Mouse (Mus musculus): ENCODE data around the gene Pgap2.
"Not testable (repeated sequence)": the region's sequence is repeated elsewhere in the genome, so short reads cannot be mapped to it uniquely, and the experiment has no call there.

The Pgap2 gene

DNA sequence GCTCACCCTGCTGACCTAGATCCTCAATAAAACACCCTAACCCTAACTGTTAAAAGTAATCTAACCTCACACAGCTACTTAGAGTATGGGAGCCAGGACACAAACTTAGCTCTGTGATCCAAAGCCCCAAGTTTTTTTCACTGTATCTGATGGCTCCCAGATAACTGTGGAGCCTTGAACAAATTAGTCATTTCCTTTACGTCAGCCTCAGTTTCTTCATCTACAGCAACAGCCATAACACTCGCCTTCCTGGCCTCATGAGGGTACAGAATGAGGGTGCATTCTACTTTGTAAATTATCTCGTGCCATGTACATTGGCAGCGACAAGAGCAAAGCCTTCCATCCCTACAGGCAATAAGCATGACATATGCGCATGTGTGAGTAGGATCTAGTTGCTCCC lies 32.4 kb downstream of the Pgap2 start:
- DNase-seq (ENCODE audit: low spot score in 2 of 2), result no peak

DNA sequence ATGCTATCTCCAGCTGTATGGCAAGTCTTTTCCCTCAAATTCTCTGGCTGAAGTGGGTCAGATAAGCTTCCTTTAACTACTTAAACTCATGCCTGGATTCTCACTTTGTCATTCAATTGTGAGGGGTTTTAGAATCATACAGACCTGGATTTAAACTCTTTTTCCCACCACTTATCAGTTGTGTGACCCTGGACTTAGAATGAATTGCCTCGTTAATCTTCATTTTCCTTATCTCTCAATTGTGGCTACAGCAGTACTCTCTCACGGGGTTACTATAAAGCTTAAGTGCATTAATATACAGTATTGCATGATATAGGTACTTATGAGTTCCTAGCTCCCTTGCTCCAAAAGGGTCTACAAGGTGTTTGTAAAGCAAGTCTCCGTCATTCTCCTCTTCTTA lies 32.9 kb downstream of the Pgap2 start:
- no peak for DNase-seq (ENCODE audit: low spot score in 2 of 2)

DNA sequence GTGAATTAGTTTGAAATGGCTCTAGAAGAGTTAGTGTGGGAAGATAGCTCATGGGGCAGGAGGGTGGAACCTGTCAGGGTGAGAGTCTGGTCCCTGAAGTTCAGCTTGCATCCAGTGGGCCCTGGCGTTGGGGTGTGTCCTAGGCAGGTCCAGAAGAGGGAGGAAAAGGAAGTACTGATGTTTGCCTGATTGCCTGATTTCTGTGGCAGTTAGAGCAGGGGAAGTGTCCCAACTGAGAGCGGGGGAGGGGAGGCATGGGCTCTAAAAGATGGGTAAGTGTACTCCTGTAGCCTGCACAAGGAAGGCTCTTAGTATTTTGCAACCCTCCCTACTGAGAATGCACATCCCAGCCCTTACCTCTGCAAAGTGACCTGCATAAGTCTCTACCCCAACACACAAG lies 33.9 kb downstream of the Pgap2 start:
- DNase-seq (ENCODE audit: low spot score in 2 of 2), result peak in 1 of 2 experiments; percentile 36

DNA sequence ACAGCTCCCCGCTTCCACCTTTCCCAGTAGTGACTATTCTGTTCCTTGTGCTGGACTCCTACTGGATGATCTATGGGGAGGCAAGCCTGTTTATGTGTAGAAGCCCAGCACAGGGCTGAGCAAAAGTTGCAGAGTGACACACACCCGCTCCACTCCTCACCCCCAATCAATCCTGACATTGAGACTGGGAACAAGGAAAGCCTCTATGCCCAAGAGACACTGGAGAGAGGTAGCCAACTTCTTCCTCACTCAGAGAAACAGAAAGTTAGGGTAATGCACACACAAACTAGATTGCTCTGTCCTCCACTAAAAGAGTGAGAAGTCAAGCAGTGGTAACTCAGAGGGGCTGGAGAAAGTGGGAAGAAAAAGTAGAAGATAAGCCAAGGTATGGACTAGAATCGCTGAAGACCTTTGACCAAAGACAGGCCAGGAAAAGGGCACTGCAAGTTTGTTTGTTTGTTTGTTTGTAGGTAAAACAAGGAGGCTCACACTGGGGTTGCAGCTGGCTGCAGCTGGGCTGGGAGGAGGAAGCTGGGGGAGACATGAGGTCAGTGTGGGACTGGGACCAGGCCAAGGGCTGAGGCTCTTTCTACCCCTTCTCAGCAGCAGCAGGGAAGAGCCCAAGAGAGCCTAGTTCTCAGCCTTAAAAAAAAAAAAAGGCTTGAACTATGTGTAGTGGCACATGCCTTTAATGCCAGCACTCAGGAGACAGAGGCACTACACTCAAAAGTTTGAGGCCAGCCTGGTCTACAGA lies 35.0 kb downstream of the Pgap2 start:
- DNase-seq (ENCODE audit: low spot score in 2 of 2), result no peak

DNA sequence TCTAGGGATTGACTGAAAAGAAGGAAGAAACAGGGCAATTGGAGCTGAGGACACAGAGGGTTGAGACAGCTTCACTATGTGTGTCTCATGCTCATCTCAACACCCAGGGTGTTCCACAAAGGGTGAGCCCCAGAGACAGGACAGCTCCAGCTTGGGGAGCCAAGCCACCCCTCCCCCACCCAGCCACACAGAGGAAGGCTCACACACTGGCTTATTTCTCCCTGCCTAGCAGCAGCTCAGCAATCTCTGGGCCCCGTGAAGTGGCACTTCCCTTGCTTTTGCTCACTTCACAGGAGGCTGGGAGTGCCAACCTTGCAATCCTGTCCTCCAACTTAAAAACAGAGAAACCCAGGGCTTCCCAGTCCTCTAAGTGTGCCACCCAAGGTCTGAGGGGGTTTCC lies 35.8 kb downstream of the Pgap2 start:
- DNase-seq (ENCODE audit: low spot score in 2 of 2), result no peak

DNA sequence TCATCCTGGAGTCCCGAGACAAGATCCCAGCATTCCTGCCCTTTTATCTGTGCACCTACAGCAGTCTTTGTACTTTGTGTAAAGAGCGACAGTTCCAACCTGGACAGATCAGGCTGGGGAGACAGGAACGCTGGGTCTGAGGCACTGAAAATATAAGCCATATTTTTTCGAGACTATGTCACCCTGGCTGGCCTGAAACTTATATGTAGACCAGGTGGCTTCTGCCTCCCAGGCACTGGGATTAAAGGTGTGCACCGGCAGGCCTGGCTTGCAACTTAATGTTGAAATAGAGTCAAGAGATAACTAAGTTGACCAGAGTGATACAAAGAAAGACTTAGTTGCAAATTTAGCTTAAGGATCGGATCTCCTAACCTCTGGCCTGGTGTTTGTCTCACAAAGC lies 36.3 kb downstream of the Pgap2 start:
- no peak for DNase-seq (ENCODE audit: low spot score in 2 of 2)

DNA sequence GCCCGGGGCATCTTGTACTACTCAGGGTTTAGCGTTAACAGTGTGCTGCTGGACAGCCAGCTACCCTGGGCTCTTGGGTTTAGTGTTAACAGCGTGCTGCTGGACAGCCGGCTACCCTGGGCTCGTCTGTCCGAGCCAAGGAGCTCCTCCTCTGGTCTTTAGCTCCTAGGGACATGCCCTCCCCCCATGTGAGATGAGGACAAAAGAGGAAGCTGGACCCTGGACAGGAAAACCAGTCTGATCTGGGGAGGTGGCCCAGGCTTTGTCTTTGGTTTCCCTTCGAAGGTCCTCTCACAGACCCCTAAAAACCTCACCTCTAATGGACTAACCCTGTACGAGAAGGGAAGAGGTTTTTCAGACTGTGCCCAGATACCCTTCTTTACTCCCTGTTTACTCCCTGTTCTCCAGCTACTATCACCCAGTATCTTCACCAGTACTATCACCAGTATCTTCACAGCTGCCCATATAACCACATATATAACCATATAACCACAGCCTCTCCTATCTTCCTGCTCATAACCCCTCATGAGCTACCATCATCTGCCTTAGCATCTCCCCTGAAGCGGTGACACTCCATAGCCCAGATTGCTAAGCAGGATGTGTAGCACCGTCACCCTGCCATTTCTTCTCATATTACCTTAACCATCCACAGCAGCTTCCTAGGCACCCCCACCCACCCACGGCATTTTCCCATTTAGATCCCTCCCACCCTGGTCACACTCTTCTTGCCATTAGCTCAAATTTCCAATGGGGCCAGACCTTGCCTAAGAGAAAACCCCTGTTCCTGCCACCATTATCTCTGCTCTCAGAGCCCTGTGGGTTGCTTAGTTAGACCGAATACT lies 37.2 kb downstream of the Pgap2 start:
- DNase-seq (ENCODE audit: low spot score in 2 of 2), result no peak

DNA sequence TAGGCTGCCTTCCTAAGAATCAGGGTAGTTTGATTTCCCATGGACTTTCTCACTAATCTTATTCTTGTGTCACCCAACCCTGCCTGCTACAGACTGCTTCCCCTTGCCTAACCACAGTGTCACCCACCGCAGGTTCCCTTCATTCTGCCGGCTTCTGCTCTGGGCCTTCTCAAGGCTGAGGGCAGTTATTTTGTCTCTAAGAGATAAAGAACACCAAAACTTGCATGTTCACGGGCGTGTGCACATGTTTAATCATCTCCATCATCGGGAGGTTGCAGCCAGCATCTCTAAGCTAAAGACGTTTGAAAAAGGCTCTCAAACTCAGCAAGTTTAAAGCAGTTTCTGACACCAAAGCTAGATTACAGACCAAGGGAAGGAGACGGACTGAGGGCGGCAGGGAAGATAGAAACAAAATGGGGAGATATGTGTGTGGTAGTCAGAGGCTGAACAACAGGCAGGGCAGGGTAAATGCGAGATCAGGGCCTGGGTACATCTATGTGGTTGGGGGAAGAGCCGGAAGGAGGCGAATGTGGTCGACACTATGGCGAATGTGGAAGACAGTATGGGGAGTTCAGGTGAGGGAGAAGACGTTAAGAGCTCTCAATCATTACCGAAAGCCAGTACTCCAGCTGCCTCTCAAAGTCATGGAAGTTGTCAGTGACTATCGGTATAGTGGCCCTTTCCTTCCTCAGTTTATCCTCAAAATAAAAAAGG lies 38.8 kb downstream of the Pgap2 start:
- no peak for DNase-seq (ENCODE audit: low spot score in 2 of 2)

DNA sequence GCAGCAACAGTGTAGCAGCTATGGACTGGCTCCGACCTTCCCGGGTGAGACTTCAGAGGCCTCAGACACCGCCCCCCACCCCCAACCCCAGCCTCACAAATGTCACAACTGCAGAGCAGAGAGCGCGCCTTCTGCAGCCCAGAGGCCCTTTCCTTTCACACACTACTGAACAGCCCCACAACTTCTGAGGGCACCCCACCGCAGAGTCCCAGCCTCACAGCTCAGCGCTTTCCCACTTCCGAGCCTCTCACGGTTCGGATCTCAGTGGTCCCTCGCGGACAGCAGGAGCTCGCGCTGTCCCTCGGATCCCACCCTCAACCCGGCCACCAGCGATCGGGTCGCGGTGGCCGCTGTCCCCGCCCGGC lies 39.5 kb downstream of the Pgap2 start:
- no peak for DNase-seq (ENCODE audit: low spot score in 2 of 2)

DNA sequence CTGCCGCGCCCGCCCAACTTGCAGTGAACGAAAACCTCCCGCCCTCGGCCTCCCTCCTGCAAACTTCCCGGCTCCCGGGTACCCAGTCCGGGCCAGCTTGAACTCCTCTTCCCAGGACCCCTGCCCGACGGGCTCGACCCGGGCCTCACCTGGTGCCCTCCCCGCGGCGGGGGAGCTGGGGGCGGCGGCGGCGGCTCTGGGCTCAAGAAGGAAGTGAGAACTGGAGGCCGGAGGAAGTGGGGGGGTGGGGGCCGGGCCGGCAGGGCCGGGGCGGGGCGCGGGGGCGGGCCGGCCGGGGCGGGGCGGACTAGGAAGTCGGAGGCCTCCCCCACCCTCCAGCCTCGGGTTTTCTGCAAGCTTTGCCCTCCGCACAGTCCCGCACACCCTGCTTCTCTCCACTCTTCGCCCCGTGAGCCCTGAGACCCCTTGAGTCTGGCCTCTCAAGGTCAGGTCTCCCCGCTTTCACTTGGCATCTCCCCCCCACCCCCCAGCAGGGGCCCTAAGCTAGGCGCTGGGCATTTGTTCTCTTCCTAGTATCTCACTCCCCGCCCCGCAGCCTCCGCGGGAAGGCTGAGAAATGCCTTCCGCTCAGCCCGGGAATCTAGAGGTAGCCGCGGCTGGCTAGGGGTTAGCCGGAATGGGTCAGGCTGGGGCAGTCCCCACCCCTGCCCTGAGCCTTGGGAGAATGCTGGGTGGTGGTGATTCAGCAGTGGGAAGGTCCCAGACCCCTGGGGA lies 40.1 kb downstream of the Pgap2 start:
- DNase-seq (ENCODE audit: low spot score in 2 of 2), result peak; percentile 70 to 89

DNA sequence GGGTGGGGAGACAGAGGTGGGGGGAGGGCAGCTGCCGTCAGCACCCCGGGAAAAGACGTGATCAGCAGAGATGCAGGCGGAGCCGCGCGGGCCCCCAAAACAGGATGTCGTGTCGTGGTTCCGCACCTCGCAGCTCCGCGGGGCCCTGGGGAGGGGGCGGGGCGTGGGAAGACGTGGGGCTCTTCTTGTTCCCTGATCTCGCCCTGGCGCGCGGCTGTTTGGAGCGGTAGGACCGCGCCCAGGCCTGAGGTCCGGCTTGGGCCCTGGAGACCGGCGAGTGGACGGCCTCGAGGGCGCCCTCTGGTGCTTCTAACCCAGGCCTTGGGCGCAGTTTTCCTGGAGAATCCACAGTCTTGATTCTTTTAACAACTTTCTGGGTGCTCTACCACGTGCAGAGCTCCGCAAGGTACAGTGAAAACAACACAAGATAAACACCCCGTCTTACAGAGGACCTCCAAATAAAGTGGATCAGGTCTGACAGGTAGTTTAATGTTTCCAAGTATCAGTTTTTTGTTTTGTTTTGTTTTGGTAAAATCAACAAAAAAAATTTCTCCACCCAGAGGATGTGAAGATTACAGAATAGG lies 40.7 kb downstream of the Pgap2 start:
- peak in 1 of 2 experiments; percentile 92 for DNase-seq (ENCODE audit: low spot score in 2 of 2)

DNA sequence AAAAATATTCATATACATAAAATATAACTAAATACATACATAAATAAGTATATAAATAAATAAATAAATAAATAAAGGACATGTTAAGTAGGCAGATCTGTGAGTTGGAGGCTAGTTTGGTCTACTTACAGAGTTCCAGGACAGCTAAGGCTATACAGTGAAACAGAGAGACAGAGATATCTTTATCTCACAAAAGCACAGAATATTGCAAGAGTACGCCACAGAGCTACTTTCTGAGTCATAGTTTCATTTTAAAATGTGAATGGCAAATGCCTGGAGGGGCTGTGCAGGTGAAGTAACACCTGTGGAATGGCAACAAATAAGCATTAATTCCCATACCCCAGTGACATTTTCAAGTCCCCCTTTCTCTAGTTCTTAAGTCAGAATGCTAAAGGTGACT lies 43.6 kb downstream of the Pgap2 start:
- no peak for DNase-seq (ENCODE audit: low spot score in 2 of 2)

DNA sequence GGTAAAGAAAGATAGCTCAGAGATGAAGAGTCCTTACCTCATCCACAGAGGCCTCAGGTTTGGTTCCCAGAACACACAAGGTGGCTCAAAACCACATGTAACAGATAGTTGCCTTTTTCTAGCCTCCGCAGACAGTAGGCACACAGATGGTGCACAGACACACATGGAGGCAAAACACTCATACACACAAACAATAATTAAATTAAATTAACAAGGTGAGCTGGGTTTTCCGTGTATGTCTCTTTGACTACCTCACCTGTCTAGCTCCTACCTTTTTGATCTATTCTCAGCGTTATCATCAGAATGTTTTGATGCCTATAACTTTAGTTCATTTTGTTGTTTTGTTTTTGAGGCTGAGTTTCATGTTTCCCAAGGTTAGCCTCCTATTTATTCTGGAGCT lies 45.9 kb downstream of the Pgap2 start, which contains the start of gene Rhog:
Gene Rhog, minus strand, starts transcription at position 101 of the 400 bp plus-strand sequence.
- DNase-seq (ENCODE audit: low spot score in 2 of 2), result no peak

DNA sequence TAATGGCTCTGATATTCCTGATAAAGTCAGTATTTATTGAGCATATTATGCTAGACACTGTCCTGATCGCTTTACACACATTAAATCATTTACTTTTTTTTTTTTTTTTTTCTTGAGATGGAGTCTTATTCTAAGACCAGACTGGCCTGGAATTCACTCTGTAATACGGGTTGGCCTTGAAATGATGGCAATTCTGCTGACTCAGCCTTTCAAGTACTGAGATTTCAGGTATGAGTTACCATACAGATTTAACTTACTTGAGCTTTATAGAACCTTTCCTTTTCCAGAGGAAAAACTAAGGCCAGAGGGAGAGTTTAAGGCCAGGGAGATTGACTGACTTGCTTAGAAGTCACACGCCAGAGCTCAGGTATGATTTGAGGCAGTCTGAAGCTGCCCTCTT lies 46.6 kb downstream of the Pgap2 start:
- no peak for DNase-seq (ENCODE audit: low spot score in 2 of 2)

DNA sequence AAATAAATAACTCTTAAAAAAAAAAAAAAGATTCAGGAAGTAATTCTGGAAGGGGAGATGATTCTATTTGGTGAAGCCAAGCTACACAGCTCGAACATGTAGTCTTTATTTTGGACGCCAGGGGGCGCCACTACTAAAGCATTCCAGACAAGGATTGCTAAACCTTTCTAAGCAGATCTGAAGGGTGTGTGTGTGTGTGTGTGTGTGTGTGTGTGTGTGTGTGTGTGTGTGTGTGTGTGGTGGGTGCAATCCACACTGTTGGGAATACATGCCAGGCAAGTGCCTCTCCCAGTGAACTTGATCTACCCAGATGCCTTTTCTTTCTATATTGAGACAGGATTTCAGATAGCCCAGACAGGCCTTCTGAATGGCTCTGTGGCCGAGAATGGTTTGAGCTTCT lies 48.2 kb downstream of the Pgap2 start:
- peak; percentile 78 to 82 for DNase-seq (ENCODE audit: low spot score in 2 of 2)

DNA sequence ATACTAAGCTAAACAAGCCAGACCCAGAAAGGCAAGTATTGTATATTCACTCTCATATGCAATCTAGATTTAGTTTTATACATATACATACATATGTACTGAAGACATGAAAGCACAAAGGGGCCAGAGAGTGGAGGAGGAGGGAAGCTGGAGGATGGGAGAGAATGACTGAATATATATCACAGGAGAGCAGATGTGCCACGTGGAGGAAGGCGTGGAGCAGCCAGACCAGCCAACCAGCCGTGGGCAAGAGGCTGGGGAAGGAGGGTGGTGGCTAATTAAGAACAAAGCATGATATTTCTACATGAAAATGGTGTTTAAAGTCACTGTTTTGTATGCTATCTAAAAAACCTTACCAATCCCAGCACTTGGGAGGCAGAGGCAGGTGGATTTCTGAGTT lies 48.7 kb downstream of the Pgap2 start:
- no peak for DNase-seq (ENCODE audit: low spot score in 2 of 2)

DNA sequence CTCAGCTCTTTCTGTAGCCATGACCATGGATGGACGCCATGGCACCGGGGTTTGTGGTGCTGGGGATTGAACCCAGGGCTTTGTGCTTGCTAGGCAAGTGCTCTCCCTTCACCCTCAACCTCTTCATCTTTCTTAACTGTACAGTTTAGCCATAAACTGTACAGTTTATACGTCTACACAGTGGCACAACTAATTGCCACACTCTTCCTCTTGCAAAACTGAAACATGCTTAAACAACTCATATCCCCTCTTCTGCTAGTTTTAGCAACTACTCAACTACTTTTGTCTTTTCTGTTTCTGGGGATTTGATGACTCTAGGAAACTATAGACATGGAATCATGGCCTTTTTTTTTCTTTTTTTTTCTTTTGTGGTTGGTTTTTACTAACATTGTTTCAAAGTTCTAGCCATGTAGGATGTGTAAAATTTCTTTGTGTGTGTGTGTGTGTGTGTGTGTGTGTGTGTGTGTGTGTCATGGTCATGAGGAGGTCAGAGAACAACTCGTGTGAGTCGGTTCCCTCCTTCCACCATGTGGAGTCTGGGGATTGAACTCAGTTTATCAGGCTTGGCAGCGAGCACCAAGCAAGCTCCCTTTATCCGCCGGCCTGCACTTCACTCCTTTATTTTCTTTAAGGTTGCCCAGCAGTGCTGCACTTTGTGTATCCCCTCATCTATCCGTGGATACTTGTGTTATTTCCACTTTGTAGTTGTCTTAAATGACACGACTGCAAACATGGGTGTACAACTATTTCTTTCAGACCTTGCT lies 49.9 kb downstream of the Pgap2 start:
- DNase-seq (ENCODE audit: low spot score in 2 of 2), result no peak

DNA sequence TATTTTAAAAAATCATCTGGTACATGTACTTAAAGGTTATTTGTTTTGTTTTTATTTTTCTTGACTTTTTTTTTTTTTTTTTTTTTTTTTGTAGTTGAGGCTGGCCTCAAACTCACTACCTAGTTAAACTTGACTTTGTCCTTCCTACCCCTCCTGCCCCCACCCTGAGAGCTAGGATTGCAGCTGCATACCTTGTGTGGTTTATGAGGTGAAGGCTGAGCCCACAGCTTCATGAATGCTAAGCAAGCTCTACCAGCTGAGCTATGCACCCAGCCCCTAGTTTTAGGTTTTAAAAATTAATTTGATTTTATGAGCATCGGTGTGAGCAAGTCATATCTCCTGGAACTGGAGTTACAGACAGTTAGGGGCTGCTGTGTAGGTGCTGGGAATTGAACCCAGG lies 50.5 kb downstream of the Pgap2 start:
- no peak for DNase-seq (ENCODE audit: low spot score in 2 of 2)

DNA sequence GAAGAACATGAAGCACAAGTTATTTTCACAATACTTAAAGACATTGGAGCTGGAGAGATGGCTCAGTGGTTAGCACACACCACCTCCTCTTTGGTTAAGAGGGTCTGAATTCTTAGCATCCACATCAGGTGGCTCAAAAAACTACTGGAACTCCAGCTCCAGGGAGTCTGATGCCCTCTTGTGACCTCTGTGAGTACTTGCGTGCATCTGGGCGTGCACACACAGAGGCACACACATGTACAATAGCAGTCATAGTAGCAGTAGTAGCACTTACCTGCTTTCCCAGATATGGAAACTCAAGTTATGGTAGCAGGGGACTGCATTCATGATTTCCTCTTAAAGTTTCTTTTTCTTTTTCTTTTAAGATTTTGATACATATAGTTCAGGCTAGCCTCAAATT lies 53.0 kb downstream of the Pgap2 start:
- DNase-seq (ENCODE audit: low spot score in 2 of 2), result no peak

DNA sequence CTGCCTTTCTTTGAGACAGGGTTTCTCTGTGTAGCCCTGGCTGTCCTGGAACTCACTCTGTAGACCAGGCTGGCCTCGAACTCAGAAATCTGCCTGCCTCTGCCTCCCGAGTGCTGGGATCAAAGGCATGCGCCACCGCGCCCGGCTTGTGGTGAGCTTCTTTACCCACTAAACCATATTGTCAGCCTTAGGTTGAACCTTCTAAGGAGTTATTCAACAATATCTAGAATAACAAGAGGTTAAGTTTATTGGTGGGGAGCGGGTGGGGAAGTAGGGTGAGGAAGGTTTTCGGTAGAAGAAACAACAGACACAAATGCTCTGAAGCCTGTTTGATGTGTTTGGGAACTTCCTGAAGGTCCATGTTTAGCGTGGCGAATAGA lies 56.0 kb downstream of the Pgap2 start:
- not testable (repeated sequence) for DNase-seq (ENCODE audit: low spot score in 2 of 2)
